Mouse (Mus musculus): ENCODE data around the gene Mcfd2. TPM values are rescaled to one million over a fixed set of nuclear protein-coding genes. Genes with fewer than 3 reads are reported as not detected.

Gene Mcfd2
- total RNA-seq, 2 experiments from 2014 or later = 56.0 to 62.6 TPM

DNA sequence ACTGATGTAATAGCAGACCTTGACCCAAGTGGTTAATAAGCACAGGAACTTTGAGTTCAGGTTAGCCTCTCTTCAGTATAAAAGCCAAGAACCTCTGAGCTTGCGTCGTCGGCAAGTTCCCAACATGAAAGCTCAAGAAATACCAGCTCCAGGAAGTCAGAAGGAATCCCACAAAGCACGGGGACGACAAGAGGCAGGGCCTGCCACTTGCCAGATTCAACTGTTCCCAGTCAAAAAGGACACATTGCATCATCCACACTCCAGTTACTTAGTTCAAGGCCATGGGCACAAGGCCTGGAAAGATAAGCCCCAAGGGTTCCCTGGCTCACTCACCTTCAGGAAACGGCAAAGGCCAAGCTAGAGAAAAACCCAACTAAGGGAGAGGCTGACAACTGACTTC lies 2.3 kb downstream of the Mcfd2 start:
- no peak for DNase-seq (ENCODE audit: low spot score in 2 of 2)
- H3K4me3 ChIP-seq = no peak overlapping the region
- no peak overlapping the region for H3K27ac ChIP-seq
- TF ChIP-seq CTCF (conservative IDR thresholded peaks at IDR 0.05) = no peak

DNA sequence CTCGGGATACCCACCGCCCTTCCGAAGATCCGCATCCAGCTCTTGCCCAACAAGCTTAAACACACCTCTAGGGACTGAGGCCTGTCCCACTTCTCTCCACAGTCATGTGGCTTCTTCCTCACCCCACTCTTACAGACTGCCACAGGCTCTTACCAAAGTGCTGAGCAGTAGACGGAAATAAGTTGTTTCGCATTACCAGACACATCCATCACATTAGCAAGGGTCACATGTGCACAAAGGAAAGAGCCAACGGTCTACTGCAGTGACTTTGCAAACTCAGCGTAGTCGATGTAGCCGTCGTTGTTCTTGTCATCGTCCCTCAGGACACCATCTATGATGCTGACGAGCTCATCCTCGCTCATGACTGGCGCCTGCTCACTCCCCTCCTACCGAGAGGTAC lies 10.1 kb downstream of the Mcfd2 start:
- no peak overlapping the region for H3K27ac ChIP-seq
- no peak for DNase-seq (ENCODE audit: low spot score in 2 of 2)
- TF ChIP-seq CTCF (conservative IDR thresholded peaks at IDR 0.05) = no peak
- no peak overlapping the region for H3K4me3 ChIP-seq

GRCm38 (mm10) chr17:87254384-87254783 lies 11.4 kb downstream of the Mcfd2 start:
- no peak for TF ChIP-seq CTCF (conservative IDR thresholded peaks at IDR 0.05)
- Histone ChIP-seq H3K27ac (no peak overlapping the region), H3K4me3 (no peak overlapping the region)
- no peak for DNase-seq (ENCODE audit: low spot score in 2 of 2)

DNA sequence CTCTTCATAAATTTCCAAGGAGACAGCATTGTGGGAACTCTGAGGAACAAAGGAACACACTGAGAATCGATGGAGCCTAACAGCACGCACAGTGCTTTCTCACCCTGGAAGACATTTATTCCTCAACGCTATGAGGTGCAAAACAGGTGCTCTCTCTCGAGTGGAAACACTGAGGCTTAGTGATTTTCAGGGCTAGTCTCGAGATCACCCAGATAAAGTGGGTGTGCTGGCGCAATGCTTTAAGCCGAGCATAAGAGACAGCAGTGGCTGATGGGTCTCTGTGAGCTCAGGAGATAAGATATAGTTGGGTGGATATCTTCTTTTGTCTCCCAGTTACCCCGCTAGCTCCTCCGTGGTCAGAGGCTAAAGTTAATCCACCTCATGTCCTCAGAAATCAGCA lies 19.6 kb downstream of the Mcfd2 start:
- no peak for DNase-seq (ENCODE audit: low spot score in 2 of 2)
- Histone ChIP-seq H3K27ac (no peak overlapping the region), H3K4me3 (no peak overlapping the region)
- TF ChIP-seq CTCF (conservative IDR thresholded peaks at IDR 0.05) = no peak

DNA sequence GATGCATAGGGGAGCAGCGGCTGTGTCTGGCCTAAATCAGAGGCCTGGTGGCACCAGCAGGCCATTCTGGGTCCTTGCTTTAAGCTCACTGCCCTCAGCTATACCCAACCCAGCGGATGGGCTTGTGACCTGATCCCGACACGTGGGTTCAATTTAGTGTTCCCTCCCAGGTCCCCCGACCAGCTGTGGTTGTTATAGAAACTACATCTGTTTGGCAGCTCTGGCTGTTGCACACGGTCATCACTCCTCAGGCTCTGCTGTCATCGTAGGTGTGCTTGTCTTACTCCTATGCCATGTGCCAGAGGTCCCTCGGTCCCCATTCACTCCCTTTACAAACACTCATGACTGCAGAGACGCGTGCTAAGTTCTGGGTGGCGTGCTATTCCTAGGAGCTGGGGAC lies 27.9 kb downstream of the Mcfd2 start:
- DNase-seq (ENCODE audit: low spot score in 2 of 2) = no peak
- no peak overlapping the region for H3K27ac ChIP-seq
- H3K4me3 ChIP-seq = no peak overlapping the region
- TF ChIP-seq CTCF (conservative IDR thresholded peaks at IDR 0.05) = no peak

DNA sequence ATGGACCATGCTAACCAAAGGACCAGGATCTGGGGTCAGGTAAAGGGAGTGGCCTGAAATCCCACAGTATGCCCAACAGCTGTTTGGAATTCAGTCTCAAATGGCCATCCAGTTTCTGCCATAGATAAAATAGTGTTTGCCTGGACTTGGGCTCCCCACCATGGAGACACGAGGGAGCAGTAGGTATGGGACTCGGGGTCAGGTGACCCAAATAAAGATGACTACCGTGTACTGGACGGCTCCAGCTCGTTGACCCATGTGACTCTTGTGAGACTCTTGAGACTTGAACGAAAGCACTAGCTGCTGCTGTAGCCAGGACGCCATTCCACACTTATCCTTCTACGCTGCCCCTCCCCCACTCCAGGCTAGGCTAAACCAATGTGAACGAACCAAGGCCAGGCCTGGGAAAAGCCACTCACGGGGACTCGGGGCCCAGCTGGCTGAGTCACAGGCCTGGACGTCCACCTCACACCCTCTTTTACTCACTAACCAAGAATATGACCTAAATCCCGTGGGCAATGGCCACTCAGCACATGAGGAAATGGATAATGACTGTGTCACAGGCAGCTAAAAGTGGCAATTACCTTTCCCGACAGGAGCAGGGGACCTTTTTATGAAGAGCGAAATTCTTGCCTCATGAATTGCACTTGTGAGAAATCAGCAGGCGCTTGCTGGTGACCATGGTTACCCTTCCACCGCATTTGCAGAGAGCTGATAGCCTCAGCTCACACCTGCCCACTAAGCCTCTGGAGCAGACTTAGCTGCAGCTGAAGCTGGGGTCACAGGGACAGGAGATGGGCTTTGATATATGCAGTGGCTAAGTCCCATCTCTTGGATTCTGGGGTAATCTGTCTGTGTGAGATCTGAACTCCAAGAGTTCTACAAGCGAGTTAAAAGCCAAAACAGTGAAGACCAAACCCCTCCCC lies 28.7 kb downstream of the Mcfd2 start:
- H3K27ac ChIP-seq = no peak overlapping the region
- no peak for TF ChIP-seq CTCF (conservative IDR thresholded peaks at IDR 0.05)
- H3K4me3 ChIP-seq = no peak overlapping the region
- DNase-seq (ENCODE audit: low spot score in 2 of 2) = no peak

DNA sequence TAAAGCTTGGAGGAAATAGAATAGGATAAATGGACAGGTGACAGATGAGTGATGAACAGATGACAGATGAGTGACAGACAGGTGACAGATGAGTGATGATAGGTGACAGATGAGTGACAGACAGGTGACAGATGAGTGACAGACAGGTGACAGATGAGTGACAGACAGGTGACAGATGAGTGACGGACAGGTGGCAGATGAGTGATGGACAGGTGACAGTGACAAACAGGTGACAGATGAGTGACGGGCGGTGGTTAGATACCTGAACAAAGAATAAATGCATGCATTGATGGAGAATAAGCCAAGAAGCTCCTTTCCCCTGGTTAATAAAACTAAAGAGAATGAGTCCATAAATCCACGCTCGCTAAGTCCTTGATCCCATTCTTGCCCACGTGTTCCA lies 30.7 kb downstream of the Mcfd2 start:
- no peak for TF ChIP-seq CTCF (conservative IDR thresholded peaks at IDR 0.05)
- no peak overlapping the region for H3K4me3 ChIP-seq
- DNase-seq (ENCODE audit: low spot score in 2 of 2) = no peak
- no peak overlapping the region for H3K27ac ChIP-seq

- TF ChIP-seq CTCF (conservative IDR thresholded peaks at IDR 0.05) = no peak
- no peak for DNase-seq (ENCODE audit: low spot score in 2 of 2)
- Histone ChIP-seq H3K4me3 (no peak overlapping the region), H3K27ac (no peak overlapping the region)
Observed at GRCm38 (mm10) chr17:87227878-87228277, 37.9 kb downstream of the Mcfd2 start.

- peak; percentile 62 for TF ChIP-seq CTCF (conservative IDR thresholded peaks at IDR 0.05)
- H3K4me3 ChIP-seq = no peak overlapping the region
- DNase-seq (ENCODE audit: low spot score in 2 of 2) = peak; percentile 12 to 29
Observed at GRCm38 (mm10) chr17:87226079-87226640, 39.6 kb downstream of the Mcfd2 start.

DNA sequence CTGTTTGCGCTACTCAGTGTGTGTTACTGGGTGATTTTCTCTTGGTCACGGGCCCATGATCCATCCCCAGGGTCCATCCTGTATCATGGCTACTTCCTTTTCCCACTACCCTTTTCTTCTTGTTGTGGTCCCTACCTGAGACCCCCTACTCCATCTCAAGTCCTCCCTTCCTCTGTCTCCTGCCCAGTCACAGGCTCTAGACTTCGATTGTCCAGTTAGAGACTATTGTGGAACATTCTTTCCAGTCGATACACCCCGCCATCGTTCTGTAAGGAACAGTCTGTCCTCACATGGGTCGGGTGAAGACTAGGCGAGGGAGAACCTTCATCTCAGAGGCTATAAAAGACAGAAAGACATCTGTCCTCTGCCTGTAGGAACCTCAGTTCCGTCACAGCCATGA lies 40.4 kb downstream of the Mcfd2 start:
- DNase-seq (ENCODE audit: low spot score in 2 of 2) = no peak
- Histone ChIP-seq H3K4me3 (no peak overlapping the region), H3K27ac (no peak overlapping the region)
- TF ChIP-seq CTCF (conservative IDR thresholded peaks at IDR 0.05) = no peak

More at GRCm38 (mm10) chr17:87226079-87226640, 39.6 kb downstream of the Mcfd2 start:
- H3K27ac ChIP-seq = no peak overlapping the region

GRCm38 (mm10) chr17:87224461-87224860 lies 41.3 kb downstream of the Mcfd2 start:
- H3K27ac ChIP-seq = no peak overlapping the region
- no peak for DNase-seq (ENCODE audit: low spot score in 2 of 2)
- no peak for TF ChIP-seq CTCF (conservative IDR thresholded peaks at IDR 0.05)
- H3K4me3 ChIP-seq = no peak overlapping the region

- no peak overlapping the region for H3K27ac ChIP-seq
- H3K4me3 ChIP-seq = no peak overlapping the region
- no peak for TF ChIP-seq CTCF (conservative IDR thresholded peaks at IDR 0.05)
- no peak for DNase-seq (ENCODE audit: low spot score in 2 of 2)
Observed at GRCm38 (mm10) chr17:87219456-87219855, 46.3 kb downstream of the Mcfd2 start.

DNA sequence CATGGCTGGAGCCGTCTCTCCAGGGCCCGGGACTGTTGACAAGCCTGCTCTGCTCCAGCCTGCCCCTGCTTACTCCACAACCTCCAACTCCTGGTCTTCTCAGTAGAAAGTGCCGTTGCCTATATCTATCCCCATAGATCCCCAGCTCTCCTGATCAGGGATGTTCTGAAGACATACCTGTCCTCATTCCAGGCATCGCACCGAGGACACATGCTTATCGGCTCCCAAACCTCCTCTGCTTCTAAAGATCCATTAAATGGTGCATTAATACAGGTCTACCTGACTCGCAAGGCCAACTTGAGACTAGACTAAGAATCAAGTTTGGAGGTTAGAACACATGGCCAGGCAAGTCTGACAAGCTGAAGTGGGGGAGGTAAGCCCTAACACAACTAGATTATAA lies 51.2 kb downstream of the Mcfd2 start:
- DNase-seq (ENCODE audit: low spot score in 2 of 2) = no peak
- Histone ChIP-seq H3K27ac (no peak overlapping the region), H3K4me3 (no peak overlapping the region)
- TF ChIP-seq CTCF (conservative IDR thresholded peaks at IDR 0.05) = no peak

DNA sequence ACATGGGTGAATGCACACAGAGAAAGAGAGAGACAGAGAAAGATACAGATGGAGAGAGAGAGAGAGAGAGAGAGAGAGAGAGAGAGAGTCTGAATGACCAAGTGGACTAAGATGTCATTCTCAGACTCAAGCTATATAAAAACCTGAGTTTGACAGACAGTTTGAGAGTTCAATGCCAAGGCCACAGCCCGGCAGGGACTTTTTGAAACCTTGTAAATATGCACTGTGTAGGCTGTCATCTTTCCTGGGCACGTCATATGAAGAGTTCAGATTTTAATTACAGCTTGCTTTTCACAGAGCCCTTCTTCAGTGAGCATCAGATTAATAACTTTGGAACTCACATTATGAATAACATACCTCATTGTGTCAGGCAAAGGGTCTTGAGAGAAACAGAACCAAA lies 55.2 kb downstream of the Mcfd2 start:
- Histone ChIP-seq H3K4me3 (no peak overlapping the region), H3K27ac (no peak overlapping the region)
- TF ChIP-seq CTCF (conservative IDR thresholded peaks at IDR 0.05) = no peak
- DNase-seq (ENCODE audit: low spot score in 2 of 2) = no peak
